Mouse (Mus musculus): ENCODE measurements around the gene Fbf1.

GRCm38 (mm10) chr11:116105065-116105464 lies 62.9 kb downstream of the Fbf1 start:
- no peak for TF ChIP-seq CTCF (IDR thresholded peaks at IDR 0.05; ENCODE audit: control insufficient read depth, insufficient read depth, insufficient replicate concordance, low read depth, low read length)
- TF ChIP-seq POLR2A (IDR thresholded peaks at IDR 0.05; ENCODE audit: control insufficient read depth, low read depth, low read length): no peak
